Mouse (Mus musculus) right cerebral cortex, adult 2 months (tissue): ENCODE measurements around the gene Ypel3.

Experiments used
- DNase-seq, 2 experiments: peaks; one replicate each; pipeline ENCODE4 v3.0.0; 2021 to 2022; ENCODE audit warnings: low spot score in 2 of 2

Ypel3 gene

DNA sequence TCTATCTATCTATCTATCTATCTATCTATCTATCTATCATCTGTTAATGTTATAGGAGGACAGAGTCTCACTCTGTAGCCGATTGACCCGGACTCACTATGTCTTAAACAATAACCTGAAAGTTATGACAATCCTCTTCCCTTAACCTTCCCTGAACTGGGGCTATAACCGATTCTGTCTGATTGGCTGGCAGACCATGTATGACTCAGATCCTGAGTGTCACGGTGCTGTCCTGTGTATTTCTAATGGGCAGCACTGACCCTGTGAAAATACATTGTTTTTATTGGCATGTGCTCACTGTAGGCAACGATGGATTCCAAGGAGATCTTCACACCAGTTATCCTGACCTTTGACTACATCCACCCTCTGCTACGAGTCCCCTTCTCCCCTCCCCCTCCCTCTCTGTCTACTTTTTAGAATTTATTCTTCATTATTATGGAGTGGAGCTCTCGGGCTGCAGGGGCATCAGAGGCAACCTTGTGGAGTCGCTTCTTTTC lies 39.0 kb downstream of the Ypel3 start:
- DNase-seq, result no peak

DNA sequence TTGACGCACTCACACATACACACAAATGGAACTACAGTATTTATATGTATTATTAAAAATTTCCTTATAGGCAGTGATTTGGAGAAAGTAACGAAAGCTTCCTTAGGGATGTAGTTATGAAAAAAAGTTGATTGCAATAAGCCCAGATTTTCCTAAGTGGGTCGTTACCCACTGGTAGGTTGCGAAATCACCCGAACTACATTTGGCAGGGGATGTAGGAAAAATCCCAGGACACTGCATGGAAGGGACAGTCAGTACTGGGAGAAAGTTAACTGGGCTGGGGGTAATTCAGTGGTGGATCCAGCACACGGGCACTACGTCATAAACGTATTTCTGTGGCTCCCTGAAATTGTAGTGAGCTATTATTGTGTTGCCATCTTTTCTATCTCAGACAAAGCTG lies 39.7 kb downstream of the Ypel3 start:
- no peak for DNase-seq

DNA sequence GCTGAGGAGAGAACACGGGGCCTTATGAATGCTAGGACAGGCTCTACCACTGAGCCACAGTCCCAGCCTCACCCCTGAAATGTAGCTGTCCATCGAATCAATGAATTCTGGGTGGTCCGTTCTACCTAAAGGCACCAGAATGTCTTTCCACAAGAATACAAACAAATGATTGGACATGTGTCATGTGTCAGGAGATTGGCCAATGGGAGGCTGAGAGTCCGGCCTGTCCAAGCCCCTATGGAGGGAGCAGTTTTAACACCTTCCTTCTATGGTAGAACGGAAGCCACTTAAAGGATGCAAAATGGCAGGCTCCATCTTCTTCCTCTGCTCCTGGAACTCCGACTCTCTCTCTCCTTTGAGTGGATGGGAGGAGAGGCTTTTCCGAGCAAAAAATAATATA lies 40.8 kb downstream of the Ypel3 start:
- no peak for DNase-seq

DNA sequence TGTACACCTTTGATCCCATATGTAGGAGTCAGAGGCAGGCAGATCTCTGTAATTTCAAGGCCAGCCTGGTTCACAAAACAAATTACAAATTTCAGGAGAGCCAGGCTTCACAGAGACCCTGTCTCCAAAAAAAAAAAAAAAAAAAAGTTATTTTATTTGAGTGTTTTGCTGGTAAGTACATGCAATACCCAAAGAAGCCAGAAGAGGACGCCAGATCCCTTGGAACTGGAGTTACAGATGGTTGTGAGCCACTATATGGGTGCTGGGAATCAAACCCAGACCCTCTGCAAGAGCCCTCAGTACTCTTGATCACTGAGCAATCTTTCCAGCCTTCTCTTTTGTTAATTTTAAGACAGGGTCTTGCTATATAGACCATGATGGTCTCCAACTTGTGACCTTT lies 42.1 kb downstream of the Ypel3 start:
- no peak for DNase-seq

DNA sequence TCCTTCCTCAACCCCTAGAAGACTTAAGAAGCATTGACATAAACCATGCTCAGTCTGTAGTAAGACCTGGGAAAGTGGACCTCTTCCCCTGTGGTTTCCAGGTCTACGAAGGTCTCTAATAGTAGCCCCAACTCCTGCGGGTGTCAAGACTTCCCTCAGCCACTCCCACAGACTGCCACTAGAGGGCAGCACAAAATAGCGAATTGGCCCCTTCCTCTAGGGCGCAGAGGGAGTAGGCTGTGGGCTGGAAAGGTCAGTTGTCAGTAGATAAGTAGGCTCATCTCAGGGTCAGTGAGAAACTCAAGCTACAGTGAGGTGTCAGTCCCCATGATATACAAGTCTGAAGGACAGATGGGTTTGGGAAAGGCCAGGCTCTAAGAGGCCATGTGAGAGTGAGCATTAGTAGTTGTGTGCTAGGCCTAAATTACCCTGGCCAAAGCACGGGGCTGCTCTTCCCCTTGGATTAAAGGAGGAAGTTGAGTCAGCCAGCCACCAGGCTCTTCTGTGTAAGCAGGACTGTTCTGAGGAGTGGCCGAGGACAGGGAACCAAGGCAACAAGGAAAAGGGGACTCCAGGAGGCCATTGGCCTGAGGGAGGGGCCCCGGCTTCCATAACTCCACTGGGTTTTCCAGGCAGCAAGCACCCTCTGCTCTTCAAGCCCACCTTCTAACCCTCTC lies 45.2 kb downstream of the Ypel3 start:
- DNase-seq, result peak; percentile 83 to 85

DNA sequence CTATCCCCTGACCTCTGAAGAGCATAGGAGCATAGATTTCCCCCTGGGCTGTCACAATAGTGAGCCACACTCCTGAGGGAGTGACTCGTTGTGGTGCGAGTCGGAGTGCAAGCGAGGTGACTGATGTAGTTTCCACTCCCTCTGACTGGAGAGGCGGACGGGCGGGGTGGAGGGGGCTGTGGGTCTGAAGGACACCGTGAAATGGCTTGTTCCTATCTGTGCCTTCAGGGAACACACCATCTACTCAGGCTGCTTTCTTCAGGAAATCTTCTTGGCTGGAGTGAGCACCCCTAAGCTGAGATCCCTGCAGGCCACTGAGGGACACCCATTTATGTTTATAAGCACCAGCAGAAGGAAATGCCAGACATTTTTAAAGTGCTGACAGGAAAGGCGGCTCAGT lies 46.0 kb downstream of the Ypel3 start:
- DNase-seq, result no peak

DNA sequence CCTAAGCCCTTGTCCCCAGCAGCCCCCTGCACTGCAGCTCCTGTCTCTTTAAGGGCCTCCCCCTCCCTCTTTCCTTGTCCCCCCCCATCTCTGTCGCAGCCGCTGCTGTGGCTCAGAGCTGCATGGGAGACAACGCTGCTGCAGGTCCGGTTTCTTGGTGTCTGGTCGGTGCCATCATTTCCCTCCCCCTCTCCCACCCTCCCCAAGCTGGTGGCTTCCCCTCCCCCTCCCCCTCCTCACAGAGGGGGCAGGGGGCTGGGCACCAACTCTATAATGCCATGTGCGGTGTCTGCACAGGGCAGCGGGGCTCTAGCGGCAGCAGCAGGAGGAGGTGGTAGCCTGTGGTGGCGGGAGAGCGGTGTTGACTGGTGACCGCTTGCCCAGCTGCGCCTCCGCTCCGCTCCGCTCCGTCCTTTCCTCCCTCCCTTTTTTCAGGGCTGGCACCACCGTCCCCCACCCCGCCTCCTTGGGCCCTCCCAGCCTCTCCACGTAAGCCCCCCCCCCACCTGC lies 46.5 kb downstream of the Ypel3 start:
- DNase-seq, result no peak

DNA sequence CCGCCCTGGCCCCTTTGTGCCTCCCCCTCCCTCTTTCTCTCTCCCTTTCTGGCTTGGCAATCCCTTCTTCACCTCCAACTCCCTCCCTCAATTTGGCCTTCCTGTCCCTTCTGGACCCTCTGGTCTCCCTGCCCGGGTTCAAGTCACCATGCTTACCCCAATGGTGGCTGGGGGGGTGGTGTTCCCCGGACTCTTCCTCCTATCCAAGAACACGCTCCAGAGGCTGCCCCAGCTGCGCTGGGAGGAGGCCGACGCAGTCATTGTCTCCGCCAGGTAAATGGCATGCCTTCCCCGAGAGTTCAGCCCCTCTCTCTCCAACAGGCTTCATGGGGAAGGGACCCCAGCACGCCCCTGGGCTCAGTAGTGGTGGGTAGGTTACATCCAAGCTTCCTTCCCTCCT lies 47.2 kb downstream of the Ypel3 start:
- DNase-seq, result no peak

DNA sequence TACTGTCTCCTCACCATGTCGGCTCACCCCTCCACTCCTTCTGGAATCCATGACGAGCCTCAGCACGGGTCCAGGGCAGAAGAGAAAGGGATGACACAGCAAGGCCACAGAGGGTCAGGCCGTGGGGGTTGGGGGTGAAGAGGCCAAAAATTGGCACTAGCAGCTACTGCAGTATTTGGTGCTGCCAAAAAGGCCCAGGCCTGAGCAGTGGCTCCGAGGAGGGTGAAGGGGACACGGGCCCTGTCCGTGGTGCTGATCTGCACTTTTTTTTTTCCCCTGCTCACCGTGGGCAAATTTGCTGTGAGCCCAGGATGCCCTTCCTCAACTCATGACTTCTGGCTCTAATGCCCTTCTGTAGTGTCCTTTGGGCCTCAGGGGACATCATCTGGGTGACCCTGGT lies 48.6 kb downstream of the Ypel3 start:
- DNase-seq, result no peak

DNA sequence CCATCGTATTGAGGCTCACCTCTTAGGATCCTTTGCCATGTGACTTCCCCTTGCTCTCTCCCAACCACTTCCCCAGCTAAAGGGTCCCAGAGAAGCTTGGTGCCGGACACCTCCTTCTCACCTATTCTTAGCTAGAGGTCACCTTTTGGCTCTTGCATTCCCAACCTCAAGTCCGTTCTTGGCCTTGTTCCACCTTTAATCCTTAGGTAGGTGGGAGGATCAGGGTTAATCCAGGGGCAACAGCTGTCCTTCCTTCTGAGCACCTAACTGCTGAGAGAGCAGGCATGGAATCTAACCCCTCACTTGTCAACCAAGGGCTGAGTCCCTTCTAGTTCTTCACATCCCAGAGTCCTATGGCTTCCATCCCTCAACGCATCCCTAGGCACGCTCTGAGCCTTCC lies 49.2 kb downstream of the Ypel3 start:
- no peak for DNase-seq
